Mouse (Mus musculus) G1E (cell line): ENCODE measurements around the gene Vps52. TPM values are rescaled to one million over a fixed set of nuclear protein-coding genes. Genes with fewer than 3 reads are reported as not detected.

Source experiments
- ATAC-seq: 2 replicates; pipeline ENCODE4 v1.8.0; 2016; ENCODE audit warnings: mild to moderate bottlenecking; ENCODE audit not compliant: insufficient number of reproducible peaks, poor library complexity, low FRiP score, severe bottlenecking; ENCODE audit errors: extremely low read depth
- DNase-seq: peaks from one replicate; pipeline ENCODE4 v3.0.0; 2012; ENCODE audit warnings: low spot score
- H3K27me3 ChIP-seq: 2 replicates; pipeline ENCODE4 v1.6.1; 2012; ENCODE audit warnings: mild to moderate bottlenecking, low read length, inconsistent platforms; ENCODE audit not compliant: insufficient read depth
- H3K36me3 ChIP-seq: replicated peaks from 2 replicates; pipeline ENCODE3; 2012; ENCODE audit warnings: mild to moderate bottlenecking, inconsistent platforms
- H3K4me1 ChIP-seq: 2 replicates; pipeline ENCODE4 v1.6.1; 2012; ENCODE audit warnings: low read depth, low read length, inconsistent platforms, mixed read lengths; ENCODE audit not compliant: insufficient read depth
- H3K4me3 ChIP-seq: 2 replicates; pipeline ENCODE4 v1.5.1; 2012; ENCODE audit warnings: low read depth, mild to moderate bottlenecking, inconsistent platforms, low read length, moderate library complexity, mixed read lengths
- H3K9me3 ChIP-seq: replicated peaks from 2 replicates; pipeline ENCODE4 v1.6.1; 2012; ENCODE audit warnings: inconsistent platforms
- CTCF ChIP-seq: IDR thresholded peaks from 2 replicates; pipeline ENCODE4 v1.5.1; 2012; ENCODE audit warnings: low read depth, low read length, inconsistent platforms, mixed read lengths
- GATA1 ChIP-seq: IDR thresholded peaks from 2 replicates; pipeline ENCODE4 v1.6.1; 2012; ENCODE audit warnings: borderline replicate concordance, low read length, inconsistent platforms, mixed read lengths
- GATA2 ChIP-seq: IDR thresholded peaks from 2 replicates; pipeline ENCODE4 v1.6.1; 2012; ENCODE audit warnings: low read depth, low read length, inconsistent platforms, borderline replicate concordance
- POLR2AphosphoS5 ChIP-seq: IDR thresholded peaks from 2 replicates; pipeline ENCODE4 v1.6.1; 2012; ENCODE audit warnings: low read depth, low read length, inconsistent platforms; ENCODE audit not compliant: insufficient replicate concordance
- TAL1 ChIP-seq: conservative IDR thresholded peaks from 2 replicates; pipeline ENCODE4 v1.6.1; 2012; ENCODE audit warnings: low read depth, low read length, inconsistent platforms, mixed read lengths
- polyA plus RNA-seq: library from polyadenylated mRNA; stranded (reverse); fragments of >175 nt; gene quantifications from 2 replicates; pipeline ENCODE4 v1.2.3, GENCODE M21; 2012
- total RNA-seq, 2 experiments: library from RNA; stranded (forward) in 1 of 2; stranded (reverse) in 1 of 2; fragments of 200-1000 nt in 1 of 2; fragments of >200 nt in 1 of 2; fragmentation: Nextera tagmentation in 1 of 2; gene quantifications; 2 replicates each; pipeline ENCODE4 v1.2.3; 2014 to 2017

Gene Vps52
- total and polyA plus RNA-seq, 3 experiments, result 19.8 to 48.9 (median 30.0) TPM

DNA sequence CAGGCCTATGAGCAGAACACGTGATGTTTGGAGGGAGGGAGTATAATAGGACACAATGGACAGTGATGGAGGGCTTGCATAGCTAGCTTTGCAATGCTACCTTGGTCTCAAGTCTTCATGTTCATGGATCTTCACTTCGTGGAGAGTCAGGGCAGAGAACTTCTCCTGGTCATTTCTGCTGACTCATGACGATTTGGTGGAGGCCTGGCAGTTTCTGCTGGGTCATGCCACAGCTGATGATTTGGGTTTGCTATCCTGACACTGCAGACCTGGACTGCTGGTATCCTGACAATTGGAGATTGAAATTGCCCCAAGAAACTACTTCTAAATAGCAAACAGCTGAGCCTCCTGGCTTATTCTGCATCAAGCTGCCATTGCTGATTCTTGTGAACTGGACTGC, 18.0 kb downstream of the Vps52 start:
- Histone ChIP-seq H3K4me3 (no peak overlapping the region), H3K9me3 (peaks cover 8% of the 10 kb centered on the region), H3K36me3 (peaks cover 16% of the 10 kb centered on the region), H3K4me1 (peaks cover 21% of the 10 kb centered on the region), H3K27me3 (peaks cover 6% of the 10 kb centered on the region)
- ATAC-seq (no peak), DNase-seq (no peak)
- TF ChIP-seq TAL1 (no peak), GATA1 (no peak), CTCF (no peak), POLR2AphosphoS5 (no peak), GATA2 (no peak)

- TF ChIP-seq CTCF (no peak), GATA1 (no peak), POLR2AphosphoS5 (no peak), GATA2 (no peak), TAL1 (no peak)
- ATAC-seq (no peak), DNase-seq (no peak)
- H3K4me1 ChIP-seq, result peaks cover 53% of the 10 kb centered on the region
- H3K36me3 ChIP-seq, result peaks cover 16% of the 10 kb centered on the region
- H3K9me3 ChIP-seq, result no peaks in the 10 kb centered on the region
- H3K4me3 ChIP-seq, result peak overlapping the region; percentile 77
- peaks cover 9% of the 10 kb centered on the region for H3K27me3 ChIP-seq
Observed at GRCm38 (mm10) chr17:33977861-33978557, 22.4 kb downstream of the Vps52 start.

GRCm38 (mm10) chr17:33978631-33979031, 23.0 kb downstream of the Vps52 start:
- H3K27me3 ChIP-seq, result peaks cover 9% of the 10 kb centered on the region
- ATAC-seq (peak; percentile 92), DNase-seq (peak; percentile 84)
- no peaks in the 10 kb centered on the region for H3K9me3 ChIP-seq
- peak overlapping the region; percentile 77 for H3K4me3 ChIP-seq
- TF ChIP-seq TAL1, result no peak
- no peak for TF ChIP-seq POLR2AphosphoS5
- no peak for TF ChIP-seq GATA1
- no peak for TF ChIP-seq CTCF
- peaks cover 16% of the 10 kb centered on the region for H3K36me3 ChIP-seq
- H3K4me1 ChIP-seq, result peaks cover 51% of the 10 kb centered on the region

DNA sequence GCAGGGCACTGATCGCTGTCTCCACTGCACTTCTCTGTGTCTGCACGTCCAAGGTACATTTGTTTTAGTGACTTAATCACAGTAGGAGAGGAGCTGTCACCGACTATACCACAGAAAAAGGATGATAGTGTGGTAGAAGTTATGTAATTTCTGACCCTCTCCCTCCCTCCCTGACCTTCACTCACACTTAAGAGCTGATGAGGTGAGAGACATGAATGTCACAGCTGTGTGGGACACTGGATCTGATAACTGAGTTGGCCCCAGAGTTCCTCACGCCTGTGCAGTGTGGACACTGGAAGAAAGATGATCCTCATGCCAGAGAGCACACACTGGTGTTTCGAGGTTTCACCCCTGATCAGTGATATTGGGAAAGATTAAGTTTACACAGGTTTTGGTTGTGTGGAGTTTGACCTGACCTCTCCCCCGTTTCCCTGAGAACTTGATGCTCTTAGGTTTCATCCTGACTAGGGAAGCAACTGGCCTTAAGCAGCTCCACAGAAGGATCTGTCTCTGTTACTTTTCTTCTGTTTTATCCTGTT, 24.0 kb downstream of the Vps52 start:
- H3K4me3 ChIP-seq, result no peak overlapping the region; the same call in 1 of the 2 replicates
- H3K4me1 ChIP-seq, result peaks cover 48% of the 10 kb centered on the region
- no peak for TF ChIP-seq CTCF
- TF ChIP-seq GATA2, result no peak
- TF ChIP-seq POLR2AphosphoS5, result no peak
- no peak for TF ChIP-seq TAL1
- TF ChIP-seq GATA1, result no peak
- no peaks in the 10 kb centered on the region for H3K9me3 ChIP-seq
- peaks cover 9% of the 10 kb centered on the region for H3K27me3 ChIP-seq
- H3K36me3 ChIP-seq, result peaks cover 13% of the 10 kb centered on the region
- ATAC-seq (no peak), DNase-seq (no peak)

- ATAC-seq, result no peak
- TF ChIP-seq TAL1 (no peak), GATA2 (no peak), GATA1 (no peak), POLR2AphosphoS5 (no peak), CTCF (no peak)
- no peak for DNase-seq
Observed at GRCm38 (mm10) chr17:33980181-33981035, 24.8 kb downstream of the Vps52 start.

More at GRCm38 (mm10) chr17:33980181-33981035, 24.8 kb downstream of the Vps52 start:
- peaks cover 48% of the 10 kb centered on the region for H3K4me1 ChIP-seq
- peak overlapping the region; percentile 73; the same call in 1 of the 2 replicates for H3K4me3 ChIP-seq
- peaks cover 11% of the 10 kb centered on the region for H3K27me3 ChIP-seq
- H3K9me3 ChIP-seq, result no peaks in the 10 kb centered on the region
- H3K36me3 ChIP-seq, result peaks cover 6% of the 10 kb centered on the region
